Mouse (Mus musculus) embryonic stem cell, embryonic (primary cell): ENCODE measurements around the gene Ppdpf.

ENCODE experiments used
- CTCF ChIA-PET, 4 experiments: fragments of 300-600 bp in 2 of 4; fragments of 350-600 bp in 2 of 4; sonication (Branson Sonifier 250); formaldehyde crosslinking; loops; one replicate each; lab custom pipeline; 2022; ENCODE audit warnings: inconsistent platforms in 2 of 4; lab: Charles Lee
- POLR2A ChIA-PET, 4 experiments: fragments of 300-600 bp in 2 of 4; fragments of 350-600 bp in 2 of 4; sonication (Branson Sonifier 250); formaldehyde crosslinking; loops; one replicate each; lab custom pipeline; 2022; ENCODE audit warnings: antibody characterized with exemption in 4 of 4, inconsistent platforms in 1 of 4; lab: Charles Lee

Gene Ppdpf

GRCm38 (mm10) chr2:181187121-181188000 is at the start of gene Ppdpf:
Gene Ppdpf, plus strand, starts transcription at chr2:181187247.
- POLR2A ChIA-PET = interaction anchor here in 3 of 4 experiments (0.5 to 3.5 kb wide), 83 partner anchors 9 to 1068 kb away, joined by 3 to 25 read pairs (median 4); partner anchors contain the start of genes Fndc11 (in 3 of the 3), Arfrp1 (in 2 of the 3), Dnajc5 (in 2 of the 3) and Rtel1 (in 2 of the 3)

GRCm38 (mm10) chr2:181139641-181140193 is 47.3 kb upstream of the Ppdpf start:
- ChIA-PET POLR2A (interaction anchor here in 1 of 4 experiments (1.0 kb wide), 1 partner anchor 18 kb away, joined by 4 read pairs; no protein-coding TSS in a partner anchor), CTCF (no interaction called here)

More at GRCm38 (mm10) chr2:181187121-181188000, at the start of gene Ppdpf:
- CTCF ChIA-PET = interaction anchor here (0.5 to 2.7 kb wide), 77 partner anchors 9 to 1683 kb away, joined by 3 to 43 read pairs (median 4); partner anchors contain the start of genes Rtel1 (in 4 of the 4), Arfrp1 (in 3 of the 4), Fndc11 (in 3 of the 4) and Srms (in 3 of the 4)

GRCm38 (mm10) chr2:181142703-181143135 is 44.3 kb upstream of the Ppdpf start:
- POLR2A ChIA-PET = interaction anchor here in 1 of 4 experiments (0.5 to 0.7 kb wide), 2 partner anchors 8 to 867 kb away, joined by 3 read pairs; no protein-coding TSS in a partner anchor
- CTCF ChIA-PET = no interaction called here

- ChIA-PET CTCF (no interaction called here), POLR2A (interaction anchor here in 1 of 4 experiments (0.7 to 0.9 kb wide), 3 partner anchors 9 to 16 kb away, joined by 3 read pairs; partner anchors contain the start of gene Eef1a2)
Measured at GRCm38 (mm10) chr2:181143509-181144276, 43.4 kb upstream of the Ppdpf start.

GRCm38 (mm10) chr2:181144675-181145074 is 42.4 kb upstream of the Ppdpf start:
- ChIA-PET POLR2A (no interaction called here), CTCF (interaction anchor here in 1 of 4 experiments (0.6 kb wide), 1 partner anchor 9 kb away, joined by 3 read pairs; the partner anchor contains the start of gene Kcnq2)

GRCm38 (mm10) chr2:181146976-181147545 is 40.0 kb upstream of the Ppdpf start:
- ChIA-PET CTCF (no interaction called here), POLR2A (interaction anchor here in 1 of 4 experiments (0.9 to 1.6 kb wide), 2 partner anchors 12 to 40 kb away, joined by 3 to 4 read pairs; partner anchors contain the start of genes Kcnq2 and Ppdpf)

- POLR2A ChIA-PET = interaction anchor here in 2 of 4 experiments (0.9 to 1.6 kb wide), 3 partner anchors 13 to 39 kb away, joined by 3 to 6 read pairs (median 4); partner anchors contain the start of genes Kcnq2 (in 2 of the 2) and Ppdpf (in 1 of the 2)
- CTCF ChIA-PET = interaction anchor here in 1 of 4 experiments (1.2 kb wide), 1 partner anchor 11 kb away, joined by 3 read pairs; no protein-coding TSS in a partner anchor
Measured at GRCm38 (mm10) chr2:181147546-181148317, 39.3 kb upstream of the Ppdpf start.

GRCm38 (mm10) chr2:181148318-181148955 is 38.6 kb upstream of the Ppdpf start:
- CTCF ChIA-PET = interaction anchor here in 1 of 4 experiments (1.2 to 1.6 kb wide), 2 partner anchors 12 to 39 kb away, joined by 3 to 4 read pairs; partner anchors contain the start of gene Ppdpf
- POLR2A ChIA-PET = interaction anchor here in 3 of 4 experiments (0.7 to 1.6 kb wide), 5 partner anchors 12 to 502 kb away, joined by 3 to 7 read pairs (median 5); partner anchors contain the start of gene Kcnq2 (in 2 of the 3)

- ChIA-PET CTCF (interaction anchor here in 2 of 4 experiments (1.3 to 1.6 kb wide), 4 partner anchors 37 to 509 kb away, joined by 3 to 4 read pairs (median 4); partner anchors contain the start of gene Ppdpf (in 2 of the 2)), POLR2A (interaction anchor here in 2 of 4 experiments (0.6 to 1.0 kb wide), 4 partner anchors 9 to 98 kb away, joined by 3 read pairs; partner anchors contain the start of gene Ppdpf (in 1 of the 2))
Measured at GRCm38 (mm10) chr2:181150281-181150680, 36.8 kb upstream of the Ppdpf start.

- CTCF ChIA-PET = interaction anchor here in 1 of 4 experiments (1.4 kb wide), 1 partner anchor 24 kb away, joined by 4 read pairs; no protein-coding TSS in a partner anchor
Measured at GRCm38 (mm10) chr2:181152701-181153100, 34.3 kb upstream of the Ppdpf start.

GRCm38 (mm10) chr2:181153131-181153530 is 33.9 kb upstream of the Ppdpf start:
- CTCF ChIA-PET = interaction anchor here in 2 of 4 experiments (1.1 to 2.3 kb wide), 3 partner anchors 25 to 49 kb away, joined by 3 to 6 read pairs (median 4); partner anchors contain the start of gene Ppdpf (in 1 of the 2)

More at GRCm38 (mm10) chr2:181152701-181153100, 34.3 kb upstream of the Ppdpf start:
- POLR2A ChIA-PET = no interaction called here

GRCm38 (mm10) chr2:181153837-181154236 is 33.2 kb upstream of the Ppdpf start:
- CTCF ChIA-PET = interaction anchor here in 2 of 4 experiments (1.1 to 2.3 kb wide), 4 partner anchors 25 to 525 kb away, joined by 3 to 6 read pairs (median 4); partner anchors contain the start of gene Ppdpf (in 1 of the 2)

More at GRCm38 (mm10) chr2:181153131-181153530, 33.9 kb upstream of the Ppdpf start:
- POLR2A ChIA-PET = interaction anchor here in 1 of 4 experiments (0.8 kb wide), 1 partner anchor 82 kb away, joined by 4 read pairs; no protein-coding TSS in a partner anchor

GRCm38 (mm10) chr2:181154361-181154760 is 32.7 kb upstream of the Ppdpf start:
- ChIA-PET CTCF (interaction anchor here in 2 of 4 experiments (0.6 to 2.3 kb wide), 5 partner anchors 26 to 524 kb away, joined by 3 to 6 read pairs (median 5); partner anchors contain the start of gene Ppdpf (in 1 of the 2)), POLR2A (interaction anchor here in 1 of 4 experiments (1.9 kb wide), 1 partner anchor 32 kb away, joined by 5 read pairs; the partner anchor contains the start of gene Ppdpf)

More at GRCm38 (mm10) chr2:181153837-181154236, 33.2 kb upstream of the Ppdpf start:
- POLR2A ChIA-PET = interaction anchor here in 1 of 4 experiments (0.8 kb wide), 1 partner anchor 81 kb away, joined by 4 read pairs; no protein-coding TSS in a partner anchor

GRCm38 (mm10) chr2:181154831-181155415 is 32.1 kb upstream of the Ppdpf start:
- POLR2A ChIA-PET = interaction anchor here in 3 of 4 experiments (0.6 to 1.9 kb wide), 5 partner anchors 20 to 879 kb away, joined by 3 to 9 read pairs (median 3); partner anchors contain the start of gene Ppdpf (in 1 of the 3)
- CTCF ChIA-PET = interaction anchor here in 1 of 4 experiments (0.6 to 2.3 kb wide), 3 partner anchors 32 to 524 kb away, joined by 5 to 6 read pairs (median 5); partner anchors contain the start of gene Ppdpf
